Mouse (Mus musculus) liver, embryonic 14.5 days (tissue): ENCODE measurements at regions not wholly inside any gene's neighbourhood (a gene's known extent, or its start where the extent isn't known, plus 50 kb on each side); places are given as distances from the start of the nearest gene placed in this dataset.

Experiments used
- CTCF ChIP-seq: IDR thresholded peaks from 2 replicates; pipeline ENCODE4 v1.5.1; 2016; ENCODE audit warnings: antibody characterized with exemption, low read depth, control low read depth
- EP300 ChIP-seq: IDR thresholded peaks from 2 replicates; pipeline ENCODE4 v1.6.1; 2016; ENCODE audit warnings: antibody characterized with exemption, low read depth

DNA sequence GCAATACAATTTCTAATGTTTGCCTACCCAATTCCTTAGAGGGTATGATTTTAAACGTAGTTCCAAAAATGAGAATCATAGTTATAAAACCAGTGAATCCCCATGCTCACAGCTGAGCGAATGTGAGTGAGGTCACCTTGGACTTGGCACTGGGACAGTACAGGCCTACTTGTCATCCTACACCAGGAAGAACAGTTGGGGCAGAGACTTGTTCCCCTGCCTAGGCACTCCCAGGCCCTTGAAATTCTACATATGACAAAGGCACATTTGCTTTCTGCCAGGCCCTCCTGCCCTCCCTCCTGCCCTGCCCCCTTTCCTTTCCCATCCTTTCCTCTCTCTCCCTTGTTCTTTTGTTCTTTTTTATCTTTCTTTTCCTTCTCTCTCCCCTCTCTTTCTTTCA is 50.0 kb upstream of the Usp6nl start:
- TF ChIP-seq CTCF (no peak), EP300 (no peak)
